Mouse (Mus musculus) limb, embryonic 13.5 days (tissue): ENCODE measurements at regions not wholly inside any gene's neighbourhood (a gene's known extent, or its start where the extent isn't known, plus 50 kb on each side); places are given as distances from the start of the nearest gene placed in this dataset.
A peak's percentile ranks its signal among the peaks of the same experiment; 100 is the strongest.

Source experiments
- ATAC-seq: fragments of 200-750 bp; cut with Nextera tagmentation; 2 replicates; pipeline ENCODE4 v1.8.0; 2017; ENCODE audit warnings: low read depth, moderate number of reproducible peaks, moderate TSS enrichment; ENCODE audit not compliant: low FRiP score
- H3K27ac ChIP-seq: fragments of 300-500 bp; sonication (generic); 2 replicates; pipeline ENCODE4 v1.5.1; 2015; ENCODE audit warnings: inconsistent platforms, mild to moderate bottlenecking, moderate library complexity
- H3K27me3 ChIP-seq: fragments of 300-500 bp; sonication (generic); 2 replicates; pipeline ENCODE4 v1.6.1; 2015; ENCODE audit warnings: mild to moderate bottlenecking, inconsistent platforms
- H3K36me3 ChIP-seq: fragments of 300-500 bp; sonication (generic); 2 replicates; pipeline ENCODE4 v1.6.1; 2015; ENCODE audit warnings: inconsistent platforms, mild to moderate bottlenecking, moderate library complexity
- H3K4me1 ChIP-seq: fragments of 300-500 bp; sonication (generic); 2 replicates; pipeline ENCODE4 v1.6.1; 2015; ENCODE audit warnings: inconsistent platforms
- H3K4me2 ChIP-seq: fragments of 300-500 bp; sonication (generic); replicated peaks from 2 replicates; pipeline ENCODE4 v1.6.1; 2015; ENCODE audit warnings: inconsistent platforms, mild to moderate bottlenecking, moderate library complexity
- H3K4me3 ChIP-seq: fragments of 300-500 bp; sonication (generic); 2 replicates; pipeline ENCODE4 v1.5.1; 2015; ENCODE audit warnings: moderate library complexity, mild to moderate bottlenecking, inconsistent platforms
- H3K9ac ChIP-seq: fragments of 300-500 bp; sonication (generic); 2 replicates; pipeline ENCODE4 v1.6.1; 2015; ENCODE audit warnings: mild to moderate bottlenecking, inconsistent platforms
- H3K9me3 ChIP-seq: fragments of 300-500 bp; sonication (generic); 2 replicates; pipeline ENCODE4 v1.6.1; 2016; ENCODE audit warnings: inconsistent platforms
- WGBS: fragments of 180-500 bp; shearing (Covaris S2); methylation state at CpG from one replicate; pipeline ENCODE4 v1.1.7; 2015; 5-methylcytosine and 5-hydroxymethylcytosine counted together

GRCm38 (mm10) chr11:63781967-63782915, 139.8 kb downstream of the Hs3st3b1 start:
- 57% methylated on average over 19 of the region's 19 CpGs for WGBS

GRCm38 (mm10) chr11:63785281-63785886, 136.7 kb downstream of the Hs3st3b1 start:
- no peak for ATAC-seq
- Histone ChIP-seq H3K27ac (no peak overlapping the region), H3K4me1 (peaks cover 15% of the 10 kb centered on the region), H3K9me3 (no peaks in the 10 kb centered on the region), H3K4me3 (no peak overlapping the region), H3K36me3 (no peaks in the 10 kb centered on the region), H3K9ac (no peak overlapping the region), H3K27me3 (peaks cover 29% of the 10 kb centered on the region), H3K4me2 (no peak overlapping the region)
- WGBS, result 21% methylated on average over 8 of the region's 8 CpGs

More at GRCm38 (mm10) chr11:63781967-63782915, 139.8 kb downstream of the Hs3st3b1 start:
- Histone ChIP-seq H3K27me3 (peaks cover 26% of the 10 kb centered on the region), H3K4me2 (no peak overlapping the region), H3K4me3 (no peak overlapping the region), H3K27ac (no peak overlapping the region), H3K4me1 (peaks cover 12% of the 10 kb centered on the region), H3K9me3 (no peaks in the 10 kb centered on the region), H3K36me3 (no peaks in the 10 kb centered on the region), H3K9ac (no peak overlapping the region)
- no peak for ATAC-seq

- Histone ChIP-seq H3K27me3 (peaks cover 30% of the 10 kb centered on the region), H3K4me1 (peaks cover 15% of the 10 kb centered on the region), H3K9me3 (no peaks in the 10 kb centered on the region), H3K9ac (no peak overlapping the region), H3K36me3 (no peaks in the 10 kb centered on the region), H3K4me2 (no peak overlapping the region), H3K27ac (no peak overlapping the region), H3K4me3 (no peak overlapping the region)
- 66% methylated on average over 4 of the region's 4 CpGs for WGBS
- ATAC-seq, result no peak
Measured at GRCm38 (mm10) chr11:63785965-63786364, 136.1 kb downstream of the Hs3st3b1 start.

- Histone ChIP-seq H3K27ac (no peak overlapping the region), H3K4me3 (no peak overlapping the region), H3K4me1 (peaks cover 15% of the 10 kb centered on the region), H3K27me3 (peaks cover 40% of the 10 kb centered on the region), H3K9me3 (no peaks in the 10 kb centered on the region), H3K4me2 (0 out of 2 replicates have a peak overlapping the region, but pooled peaks have one; percentile 15), H3K36me3 (no peaks in the 10 kb centered on the region), H3K9ac (no peak overlapping the region)
- WGBS, result 28% methylated on average over 8 of the region's 8 CpGs
- peak; percentile 44; the same call in 1 of the 2 replicates for ATAC-seq
Measured at GRCm38 (mm10) chr11:63789473-63790120, 132.5 kb downstream of the Hs3st3b1 start.

- Histone ChIP-seq H3K27ac (no peak overlapping the region), H3K4me2 (no peak overlapping the region), H3K4me1 (peaks cover 15% of the 10 kb centered on the region), H3K9ac (no peak overlapping the region), H3K27me3 (peaks cover 32% of the 10 kb centered on the region), H3K36me3 (no peaks in the 10 kb centered on the region), H3K9me3 (no peaks in the 10 kb centered on the region), H3K4me3 (no peak overlapping the region)
- WGBS, result 60% methylated on average over 13 of the region's 13 CpGs
- ATAC-seq, result no peak
Measured at GRCm38 (mm10) chr11:63791004-63791862, 130.9 kb downstream of the Hs3st3b1 start.

GRCm38 (mm10) chr11:63793732-63794503, 128.2 kb downstream of the Hs3st3b1 start:
- H3K27me3 ChIP-seq, result peaks cover 18% of the 10 kb centered on the region
- H3K4me3 ChIP-seq, result no peak overlapping the region
- no peaks in the 10 kb centered on the region for H3K36me3 ChIP-seq
- WGBS, result 84% methylated on average over 8 of the region's 8 CpGs
- no peak overlapping the region for H3K4me2 ChIP-seq
- no peak for ATAC-seq
- H3K4me1 ChIP-seq, result peaks cover 14% of the 10 kb centered on the region
- H3K27ac ChIP-seq, result no peak overlapping the region
- H3K9ac ChIP-seq, result no peak overlapping the region
- H3K9me3 ChIP-seq, result no peaks in the 10 kb centered on the region

GRCm38 (mm10) chr11:63812146-63812545, 109.9 kb downstream of the Hs3st3b1 start:
- WGBS, result 69% methylated on average over 5 of the region's 5 CpGs
- no peak overlapping the region for H3K27ac ChIP-seq
- no peak overlapping the region for H3K4me2 ChIP-seq
- no peaks in the 10 kb centered on the region for H3K27me3 ChIP-seq
- H3K9ac ChIP-seq, result no peak overlapping the region
- no peaks in the 10 kb centered on the region for H3K4me1 ChIP-seq
- no peak for ATAC-seq
- H3K36me3 ChIP-seq, result no peaks in the 10 kb centered on the region
- H3K4me3 ChIP-seq, result no peak overlapping the region
- no peaks in the 10 kb centered on the region for H3K9me3 ChIP-seq

- peaks cover 4% of the 10 kb centered on the region; the same call in 1 of the 2 replicates for H3K9me3 ChIP-seq
- no peak overlapping the region for H3K9ac ChIP-seq
- no peaks in the 10 kb centered on the region for H3K36me3 ChIP-seq
- 76% methylated on average over 4 of the region's 4 CpGs for WGBS
- no peaks in the 10 kb centered on the region for H3K4me1 ChIP-seq
- no peak for ATAC-seq
- no peak overlapping the region for H3K27ac ChIP-seq
- no peak overlapping the region for H3K4me3 ChIP-seq
- no peak overlapping the region for H3K4me2 ChIP-seq
- no peaks in the 10 kb centered on the region for H3K27me3 ChIP-seq
Measured at GRCm38 (mm10) chr11:63822847-63823246, 99.2 kb downstream of the Hs3st3b1 start.

- peaks cover 9% of the 10 kb centered on the region; the same call in 1 of the 2 replicates for H3K27me3 ChIP-seq
Measured at GRCm38 (mm10) chr11:63827271-63827762, 94.8 kb downstream of the Hs3st3b1 start.

GRCm38 (mm10) chr11:63833480-63833879, 88.6 kb downstream of the Hs3st3b1 start:
- Histone ChIP-seq H3K27ac (no peak overlapping the region), H3K4me2 (no peak overlapping the region), H3K36me3 (no peaks in the 10 kb centered on the region), H3K4me1 (peaks cover 24% of the 10 kb centered on the region), H3K9me3 (no peaks in the 10 kb centered on the region), H3K9ac (no peak overlapping the region), H3K4me3 (no peak overlapping the region), H3K27me3 (peaks cover 32% of the 10 kb centered on the region)
- no peak for ATAC-seq
- WGBS, result 42% methylated on average over 3 of the region's 3 CpGs

More at GRCm38 (mm10) chr11:63827271-63827762, 94.8 kb downstream of the Hs3st3b1 start:
- Histone ChIP-seq H3K4me1 (peaks cover 15% of the 10 kb centered on the region), H3K4me2 (no peak overlapping the region), H3K4me3 (no peak overlapping the region), H3K27ac (no peak overlapping the region), H3K36me3 (no peaks in the 10 kb centered on the region), H3K9ac (no peak overlapping the region), H3K9me3 (peaks cover 4% of the 10 kb centered on the region; the same call in 1 of the 2 replicates)
- WGBS, result 82% methylated on average over 6 of the region's 6 CpGs
- no peak for ATAC-seq

- H3K36me3 ChIP-seq, result no peaks in the 10 kb centered on the region
- no peak for ATAC-seq
- H3K4me1 ChIP-seq, result peaks cover 24% of the 10 kb centered on the region
- H3K27ac ChIP-seq, result no peak overlapping the region
- H3K27me3 ChIP-seq, result peaks cover 29% of the 10 kb centered on the region
- no peak overlapping the region for H3K9ac ChIP-seq
- no peaks in the 10 kb centered on the region for H3K9me3 ChIP-seq
- no peak overlapping the region for H3K4me2 ChIP-seq
- no peak overlapping the region for H3K4me3 ChIP-seq
- WGBS, result 57% methylated on average over 4 of the region's 4 CpGs
Measured at GRCm38 (mm10) chr11:63834140-63834539, 88.0 kb downstream of the Hs3st3b1 start.
